Mouse (Mus musculus) thymus, postnatal 14 days (tissue): Measurements from ENCODE around the gene Evi2b.

Source experiments
- DNase-seq: peaks from one replicate; pipeline ENCODE4 v3.0.0; 2021

The Evi2b gene

DNA sequence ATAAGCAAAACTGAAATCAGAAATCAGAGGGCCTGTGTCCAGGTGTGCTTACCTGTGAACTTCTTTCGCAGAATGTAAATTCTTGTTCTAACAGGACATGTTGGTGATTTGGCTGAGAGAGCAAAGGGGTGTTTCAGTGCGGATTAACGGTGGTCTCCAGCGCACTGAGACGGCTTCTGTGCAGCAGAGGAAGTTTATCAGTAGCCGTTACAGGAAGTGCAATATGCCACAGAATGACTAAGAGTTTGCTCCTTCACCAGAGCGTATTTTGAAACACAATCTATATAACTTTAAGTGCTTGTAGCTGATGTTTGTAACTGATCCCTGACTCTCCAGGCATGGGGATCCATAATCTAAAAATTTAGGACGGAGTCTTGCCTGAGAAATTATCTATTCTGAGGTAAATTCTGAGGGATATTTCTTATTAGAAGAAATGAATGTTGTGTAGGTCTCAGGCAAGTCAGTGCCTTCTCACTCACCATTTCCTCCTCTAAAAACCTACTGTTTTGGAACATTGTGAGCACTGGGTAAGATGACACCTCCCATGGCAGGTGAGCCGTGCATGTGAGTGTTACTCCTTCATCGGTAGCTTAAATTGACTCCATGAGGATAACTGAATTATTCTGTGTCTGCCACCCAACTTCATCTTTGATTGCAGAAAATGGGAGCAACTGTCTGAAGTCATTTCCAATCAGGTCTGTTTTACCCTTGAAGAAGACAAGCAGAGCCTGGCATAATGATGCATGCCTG is at the start of gene Evi2b:
Gene Evi2b, minus strand, starts transcription at position 203 of the 750 bp plus-strand sequence.
- peak; percentile 70 for DNase-seq

DNA sequence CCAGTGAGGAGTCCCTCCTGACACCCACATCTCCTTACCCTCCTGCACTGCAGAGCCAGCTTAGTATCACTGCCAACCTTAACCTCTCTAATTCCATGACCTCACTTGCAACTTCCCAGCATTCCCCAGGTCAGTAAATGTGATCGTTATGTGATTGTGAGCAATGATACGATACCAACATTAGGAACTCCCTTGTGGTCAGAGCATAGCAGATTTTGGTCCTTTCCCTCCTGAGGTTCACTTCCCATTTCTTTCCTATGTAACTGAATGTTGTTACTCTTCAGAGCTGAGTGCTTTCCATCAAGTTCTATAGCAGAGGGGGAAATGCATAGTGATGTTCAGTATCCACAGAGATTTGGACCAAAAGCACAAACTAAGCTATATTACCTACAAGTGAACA is 46.8 kb upstream of the Evi2b start:
- DNase-seq = no peak

DNA sequence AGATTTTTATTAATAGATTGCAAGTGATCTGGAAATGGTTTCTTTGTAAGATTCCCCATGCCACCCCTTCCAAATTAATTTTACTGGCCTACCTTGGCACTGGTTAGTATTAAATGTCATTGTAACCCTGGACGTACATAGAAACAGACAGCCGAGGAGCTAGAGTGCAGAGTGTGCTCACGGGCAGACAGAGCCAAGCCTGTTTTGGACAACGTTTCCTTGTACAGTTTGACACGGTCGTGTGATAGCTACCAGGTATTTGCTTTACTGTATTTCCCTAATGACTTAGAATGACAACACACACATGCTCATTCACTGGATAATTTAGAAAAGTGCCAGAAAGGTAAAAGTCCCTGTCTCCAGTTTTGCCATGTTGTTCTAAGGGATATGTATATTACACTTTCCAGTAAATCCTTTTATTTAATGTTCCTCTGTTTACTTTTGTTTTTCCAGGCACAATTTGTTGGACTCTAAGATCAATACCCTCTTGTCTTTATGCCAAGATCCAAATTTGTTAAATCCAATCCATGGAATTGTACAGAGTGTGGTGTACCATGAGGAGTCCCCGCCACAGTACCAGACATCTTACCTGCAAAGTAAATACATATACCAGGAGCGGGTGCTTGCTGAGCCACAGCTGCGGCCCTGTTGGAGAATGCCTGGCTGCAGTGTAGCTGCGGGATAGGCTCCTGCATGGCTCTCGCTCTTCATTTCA is 44.8 kb upstream of the Evi2b start:
- DNase-seq = no peak

DNA sequence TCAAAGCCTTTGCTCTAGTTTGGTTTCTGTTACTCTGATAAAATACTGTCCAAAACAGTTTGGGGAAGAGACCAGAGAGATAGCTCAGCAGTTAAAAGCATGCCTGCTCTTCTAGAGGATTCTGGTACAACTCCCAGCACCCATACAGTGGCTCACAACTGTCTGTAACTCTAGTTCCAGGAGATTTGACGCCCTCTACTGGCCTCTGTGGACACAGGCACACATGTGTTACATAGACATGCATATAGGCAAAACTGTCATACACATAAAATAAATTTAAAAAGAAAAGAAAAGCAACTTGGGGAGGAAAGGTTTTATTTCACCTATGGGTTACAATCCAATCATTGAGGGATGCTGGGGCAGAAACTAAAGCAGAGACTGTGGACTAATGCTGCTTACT is 43.4 kb upstream of the Evi2b start:
- DNase-seq = no peak

GRCm38 (mm10) chr11:79563493-79563892 is 39.9 kb upstream of the Evi2b start:
- DNase-seq = no peak

GRCm38 (mm10) chr11:79560536-79560935 is 37.0 kb upstream of the Evi2b start:
- DNase-seq = no peak

GRCm38 (mm10) chr11:79552622-79553021 is 29.1 kb upstream of the Evi2b start:
- peak; percentile 15 for DNase-seq

- DNase-seq = no peak
Measured at GRCm38 (mm10) chr11:79536293-79536692, 12.7 kb upstream of the Evi2b start.

DNA sequence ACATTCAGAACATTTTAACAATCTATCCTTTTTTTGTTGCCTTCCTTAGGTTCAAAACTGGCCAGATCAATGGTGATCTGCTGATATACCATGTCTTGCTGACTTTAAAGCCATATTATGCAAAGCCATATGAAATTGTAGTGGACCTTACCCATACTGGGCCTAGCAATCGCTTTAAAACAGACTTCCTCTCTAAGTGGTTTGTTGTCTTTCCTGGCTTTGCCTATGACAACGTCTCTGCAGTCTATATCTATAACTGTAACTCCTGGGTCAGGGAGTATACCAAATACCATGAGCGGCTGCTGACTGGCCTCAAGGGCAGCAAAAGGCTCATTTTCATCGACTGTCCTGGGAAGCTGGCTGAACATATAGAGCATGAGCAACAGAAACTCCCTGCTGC is 12.0 kb upstream of the Evi2b start:
- no peak for DNase-seq

GRCm38 (mm10) chr11:79533950-79534690 is 10.6 kb upstream of the Evi2b start:
- no peak for DNase-seq

- DNase-seq = no peak
Measured at GRCm38 (mm10) chr11:79533311-79533710, 9.7 kb upstream of the Evi2b start.

DNA sequence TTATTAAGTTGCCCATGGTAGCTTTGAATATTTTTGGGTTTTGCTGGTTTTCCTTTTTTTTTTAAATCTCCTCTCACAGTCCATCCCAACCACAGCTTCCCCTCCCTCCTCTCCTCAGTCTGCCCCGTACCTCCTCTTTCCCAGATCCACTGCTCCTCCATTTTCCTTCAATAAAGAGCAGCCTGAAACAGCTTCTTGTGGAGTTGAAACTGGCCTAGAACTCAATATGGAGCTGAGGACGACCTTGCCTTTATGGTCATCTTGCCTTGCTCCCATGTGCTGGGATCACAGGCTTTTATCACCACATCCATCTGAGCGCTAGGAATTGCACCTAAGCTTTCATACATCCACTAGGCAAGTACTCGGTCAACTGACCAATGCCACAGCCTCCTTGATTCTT is 7.9 kb upstream of the Evi2b start:
- DNase-seq = no peak

DNA sequence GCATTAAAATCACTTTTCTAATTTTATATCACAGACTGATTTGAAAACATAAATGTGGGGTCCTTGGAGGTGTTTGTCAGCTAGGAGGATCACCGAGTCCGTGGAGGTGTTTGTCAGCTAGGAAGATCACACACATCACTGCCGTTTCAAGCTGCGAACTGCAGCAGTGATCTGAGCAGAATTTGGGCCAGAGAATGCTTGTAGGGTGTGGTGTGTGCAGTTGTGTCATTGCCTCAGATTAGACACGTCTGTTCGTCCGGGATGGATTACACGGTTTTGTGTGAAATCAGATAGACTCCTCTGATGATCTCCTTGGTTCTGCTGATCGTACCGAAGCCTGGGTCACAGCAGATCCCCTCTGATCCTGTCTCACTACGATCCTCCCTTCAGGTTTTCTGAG is 7.2 kb upstream of the Evi2b start:
- no peak for DNase-seq

GRCm38 (mm10) chr11:79530333-79530761 is 6.8 kb upstream of the Evi2b start, which contains the start of the genes Evi2 and Evi2a:
Gene Evi2, minus strand, starts transcription at chr11:79530589.
Gene Evi2a, minus strand, starts transcription at chr11:79530609.
- peak; percentile 38 for DNase-seq

- no peak for DNase-seq
Measured at GRCm38 (mm10) chr11:79529736-79530135, 6.2 kb upstream of the Evi2b start.

DNA sequence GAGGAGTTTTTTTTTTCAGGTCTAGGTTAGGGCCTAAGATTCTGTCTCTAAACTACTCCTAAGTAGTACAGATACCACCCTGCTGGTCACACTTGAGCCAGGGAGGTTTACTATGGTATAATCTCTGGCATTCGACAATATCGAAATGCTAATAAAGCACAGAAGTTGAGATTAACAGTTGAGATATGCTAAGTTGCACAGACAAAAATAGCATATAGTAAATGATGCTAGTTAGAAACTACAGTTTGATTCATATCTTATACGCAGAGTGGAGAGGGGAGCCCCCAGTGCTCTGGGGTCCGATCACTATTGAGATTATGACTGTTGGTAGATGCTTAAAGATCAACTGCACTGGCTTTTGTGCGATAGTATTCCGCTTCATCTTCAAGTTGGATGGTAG is 5.7 kb upstream of the Evi2b start:
- DNase-seq = no peak

- DNase-seq = peak; percentile 31
Measured at GRCm38 (mm10) chr11:79528601-79529000, 5.0 kb upstream of the Evi2b start.

DNA sequence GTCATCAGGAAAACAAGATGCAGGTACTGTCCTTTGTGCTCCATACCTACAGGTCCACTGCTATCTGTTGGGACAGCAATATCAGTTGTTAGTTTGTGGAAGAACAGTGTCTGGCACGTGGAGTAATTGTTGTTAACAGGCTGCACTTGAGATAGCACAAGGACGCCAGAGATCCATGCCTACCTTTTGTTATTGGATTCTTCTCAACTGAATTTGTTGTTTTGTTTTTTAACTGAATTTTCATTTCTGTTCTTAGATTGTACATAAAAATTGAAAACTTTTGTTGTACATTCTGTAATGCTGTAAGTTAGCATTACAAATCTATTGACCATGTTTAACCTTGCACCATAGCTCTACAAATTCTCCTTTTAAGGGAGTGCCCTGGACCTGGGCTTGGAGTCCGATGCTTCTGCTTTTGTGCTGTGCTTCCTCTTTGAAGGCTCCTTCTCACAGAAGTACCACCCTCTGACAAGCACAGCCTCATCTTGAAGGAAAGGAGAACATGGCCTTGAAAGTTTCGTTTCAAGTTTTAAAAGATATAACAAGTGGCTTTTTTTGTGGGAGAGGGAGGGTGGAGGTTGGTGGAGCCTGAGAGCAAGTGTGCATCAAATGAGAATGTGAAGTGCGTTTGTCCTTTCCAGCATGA is 4.3 kb upstream of the Evi2b start:
- peak; percentile 26 for DNase-seq

- peak; percentile 16 for DNase-seq
Measured at GRCm38 (mm10) chr11:79527015-79527738, 3.6 kb upstream of the Evi2b start.

DNA sequence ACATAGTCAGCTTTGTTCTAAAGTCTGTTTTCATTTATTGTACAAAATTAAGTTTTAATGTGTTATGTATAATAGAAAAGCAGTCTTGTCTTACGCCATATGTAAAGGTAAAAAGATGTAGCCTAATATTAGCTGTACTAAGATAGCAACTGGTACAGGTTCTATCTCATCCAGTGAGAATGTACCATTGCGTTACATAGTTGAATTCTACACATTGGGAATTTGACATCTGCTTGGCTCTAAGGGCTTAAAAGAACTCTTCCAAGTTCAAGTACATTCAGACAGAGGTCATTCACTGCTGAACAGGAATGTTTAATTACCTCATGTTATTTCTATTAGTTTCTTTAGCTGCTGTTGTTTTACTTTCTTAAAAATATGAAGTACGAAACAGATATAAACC is 3.0 kb upstream of the Evi2b start:
- no peak for DNase-seq

DNA sequence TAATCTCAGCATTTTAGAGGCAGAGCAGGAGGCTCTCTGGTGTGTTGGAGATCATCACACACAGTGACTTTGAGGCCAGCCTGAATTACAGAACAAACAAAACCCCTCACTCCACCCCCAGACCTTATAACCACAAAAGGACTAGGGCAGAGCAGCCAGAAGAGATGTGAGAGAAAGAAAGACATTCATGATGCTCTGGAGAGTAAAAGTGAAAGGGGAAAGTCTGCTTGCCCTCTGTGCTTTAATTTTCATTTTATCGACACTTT is 681 bp upstream of the Evi2b start:
- DNase-seq = no peak

GRCm38 (mm10) chr11:79522944-79523343 is 618 bp downstream of the Evi2b start:
- DNase-seq = no peak

DNA sequence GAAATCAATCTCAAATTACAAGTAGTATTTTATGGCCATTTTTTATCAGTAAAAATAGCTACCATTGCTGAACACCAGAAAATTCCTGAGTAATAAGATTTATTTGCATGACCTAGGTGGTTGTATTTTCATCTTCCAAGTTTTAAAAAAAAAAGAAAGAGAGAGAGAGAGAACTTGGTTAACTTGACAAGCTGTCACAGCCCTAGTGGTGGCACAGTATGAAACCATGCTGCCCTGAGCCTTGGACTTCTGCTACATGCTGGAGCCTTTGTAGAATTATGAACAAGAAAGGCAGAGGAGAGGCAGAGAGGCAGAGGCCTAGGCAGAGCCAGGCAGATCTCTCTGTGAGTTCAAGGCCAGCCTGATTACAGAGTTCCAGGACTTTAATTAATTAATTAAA is 1.6 kb downstream of the Evi2b start:
- peak; percentile 34 for DNase-seq
